Mouse (Mus musculus) liver, embryonic 14.5 days (tissue): Measurements from ENCODE around the gene Snx1.

Experiments
- CTCF ChIP-seq: IDR thresholded peaks from 2 replicates; pipeline ENCODE4 v1.5.1; 2016; ENCODE audit warnings: antibody characterized with exemption, low read depth, control low read depth
- EP300 ChIP-seq: IDR thresholded peaks from 2 replicates; pipeline ENCODE4 v1.6.1; 2016; ENCODE audit warnings: antibody characterized with exemption, low read depth

- TF ChIP-seq CTCF (no peak), EP300 (no peak)
Observed at GRCm38 (mm10) chr9:66072754-66073153, 53.6 kb downstream of the Snx1 start.
